Comparison of ENCODE assay signal across 37 mouse cellular contexts in genomic region chr6:136954192-136954591, GRCm38 (mm10). TPM values are rescaled to one million over a fixed set of nuclear protein-coding genes. Genes with fewer than 3 reads are reported as not detected.
"Had no signal": no experiment of that assay in that cellular context is flagged by ENCODE, and none has a peak within 500 bp of the region (broad histone marks: within the 10 kb centered on the region; RNA-seq: fewer than 3 reads in every experiment).

No protein-coding gene starts in this region.

- ATAC-seq: liver, embryonic 12.5 days; lung, postnatal 0 days; midbrain, embryonic 13.5 days; midbrain, embryonic 15.5 days; midbrain, embryonic 16.5 days had no signal

- H3K4me1 ChIP-seq: limb, embryonic 12.5 days; limb, embryonic 13.5 days; limb, embryonic 15.5 days; liver, embryonic 12.5 days; liver, embryonic 13.5 days; lung, embryonic 15.5 days; midbrain, embryonic 10.5 days; midbrain, embryonic 12.5 days; midbrain, embryonic 13.5 days; midbrain, embryonic 15.5 days had no signal

- H3K27me3 ChIP-seq: limb, embryonic 13.5 days; limb, embryonic 15.5 days; liver, embryonic 12.5 days; liver, embryonic 13.5 days; liver, embryonic 15.5 days; lung, embryonic 15.5 days; megakaryocyte, embryonic 14.5 days; midbrain, embryonic 12.5 days; midbrain, embryonic 13.5 days; midbrain, embryonic 15.5 days had no signal

- DNase-seq: left cerebral cortex, postnatal 4 days; liver; liver, embryonic 13.5 days; lung, adult 18-20 months; lung, adult 2 months; lung, embryonic 14.5 days; lung, postnatal 14 days; lung, postnatal 36 days; lung, postnatal 4 days; midbrain, embryonic 14.5 days had no signal

- H3K36me3 ChIP-seq: limb, embryonic 10.5 days; limb, embryonic 12.5 days; limb, embryonic 13.5 days; limb, embryonic 15.5 days; liver, embryonic 12.5 days; liver, embryonic 13.5 days; liver, embryonic 15.5 days; lung, embryonic 15.5 days; midbrain, embryonic 10.5 days; midbrain, embryonic 12.5 days; midbrain, embryonic 13.5 days; midbrain, embryonic 15.5 days had no signal

- H3K4me3 ChIP-seq: left cerebral cortex, adult 2 months; limb, embryonic 10.5 days; limb, embryonic 12.5 days; limb, embryonic 13.5 days; limb, embryonic 15.5 days; liver, embryonic 12.5 days; liver, embryonic 13.5 days; liver, embryonic 15.5 days; lung, embryonic 15.5 days; megakaryocyte, embryonic 14.5 days; midbrain, embryonic 10.5 days; midbrain, embryonic 12.5 days; midbrain, embryonic 13.5 days; midbrain, embryonic 15.5 days; myocyte had no signal

- H3K9me3 ChIP-seq: limb, embryonic 10.5 days; limb, embryonic 12.5 days; limb, embryonic 13.5 days; limb, embryonic 15.5 days; liver, embryonic 12.5 days; liver, embryonic 13.5 days; liver, embryonic 15.5 days; lung, embryonic 15.5 days; megakaryocyte, embryonic 14.5 days; midbrain, embryonic 10.5 days; midbrain, embryonic 12.5 days; midbrain, embryonic 13.5 days; midbrain, embryonic 15.5 days had no signal

RNA-seq across cellular contexts. Expression of gene Pde6h, which starts 30.6 kb away (rescaled TPM):
- total RNA-seq: monocyte, adult 5-6 weeks had no signal
- polyA plus RNA-seq: limb, embryonic 10.5 days; limb, embryonic 11.5 days; liver, embryonic 11.5 days; liver, embryonic 12.5 days; liver, embryonic 13.5 days; liver, embryonic 15.5 days; liver, embryonic 16.5 days; lung, embryonic 14.5 days; macrophage; midbrain, embryonic 10.5 days; midbrain, embryonic 11.5 days; midbrain, embryonic 12.5 days; midbrain, embryonic 13.5 days; midbrain, embryonic 14.5 days; midbrain, embryonic 15.5 days; neural tube, embryonic 11.5 days had no signal

RNA-seq across cellular contexts. Expression of gene Erp27, which starts 32.2 kb away (rescaled TPM):
- total RNA-seq: left cerebral cortex, adult 8-10 months; left cerebral cortex, postnatal 25 days; left cerebral cortex, postnatal 36 days; midbrain, postnatal 0 days had no signal
- polyA plus RNA-seq: macrophage; midbrain, embryonic 10.5 days; midbrain, embryonic 11.5 days; midbrain, embryonic 12.5 days; midbrain, embryonic 13.5 days; midbrain, embryonic 14.5 days; midbrain, embryonic 15.5 days; midbrain, postnatal 0 days had no signal
